Mouse (Mus musculus) thymus, adult 2 months (tissue): ENCODE results near the gene Smoc2.

ENCODE experiments used
- CTCF ChIP-seq: fragments of 200-500 bp; IDR thresholded peaks from 2 replicates; pipeline ENCODE4 v1.5.1; 2012; ENCODE audit warnings: mild to moderate bottlenecking, control low read depth, low read length, moderate library complexity, borderline replicate concordance; ENCODE audit not compliant: control insufficient read depth, poor library complexity, insufficient read depth; ENCODE audit errors: extremely low read depth
- POLR2A ChIP-seq: fragments of 200-500 bp; IDR thresholded peaks from 2 replicates; pipeline ENCODE4 v1.6.1; 2012; ENCODE audit warnings: mild to moderate bottlenecking, low read length, control low read depth, moderate library complexity; ENCODE audit not compliant: control insufficient read depth, poor library complexity, insufficient read depth; ENCODE audit errors: extremely low read depth

DNA sequence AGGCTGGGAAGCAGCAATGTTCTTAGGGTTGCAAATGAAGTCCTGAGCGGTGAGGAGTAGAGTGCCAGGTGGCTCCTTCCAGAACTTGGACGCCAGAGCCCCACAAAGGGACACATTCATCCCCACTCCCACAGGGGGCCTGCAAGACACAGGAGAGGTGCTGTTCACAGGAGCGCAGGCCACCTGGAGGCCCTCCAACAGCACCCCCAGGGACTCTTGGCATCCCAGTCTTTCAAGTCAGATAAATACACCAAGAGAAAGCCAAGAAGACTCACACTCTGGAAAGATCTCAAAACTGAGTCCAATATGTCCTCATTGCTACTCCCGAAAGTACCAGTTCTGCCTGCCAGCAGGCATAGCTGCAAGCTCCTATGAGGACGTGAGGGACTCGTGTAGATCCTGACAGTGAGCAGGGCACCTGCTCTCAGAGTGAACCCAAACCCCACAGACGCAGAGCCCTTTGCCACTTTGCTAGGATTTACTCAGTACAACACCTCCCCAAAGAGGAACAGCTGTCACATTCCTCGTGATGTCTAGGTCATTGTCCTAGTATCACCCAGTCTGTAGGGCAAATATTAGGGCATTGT, 141.2 kb downstream of the Smoc2 start:
- TF ChIP-seq POLR2A, result no peak
- no peak for TF ChIP-seq CTCF
